Mouse (Mus musculus) ES-E14 (cell line): ENCODE results near the gene Pigl.

Experiments
- HCFC1 ChIP-seq: IDR thresholded peaks from 2 replicates; pipeline ENCODE4 v1.6.1; 2012; ENCODE audit warnings: low read length, inconsistent platforms, borderline replicate concordance; ENCODE audit not compliant: insufficient read depth
- MAFK ChIP-seq: IDR thresholded peaks from 2 replicates; pipeline ENCODE4 v1.6.1; 2014; ENCODE audit warnings: mild to moderate bottlenecking, low read depth, low read length, inconsistent platforms; ENCODE audit not compliant: insufficient read depth
- ZC3H11A ChIP-seq: IDR thresholded peaks from 2 replicates; pipeline ENCODE4 v1.6.1; 2012; ENCODE audit warnings: low read depth, mild to moderate bottlenecking, inconsistent platforms, low read length, borderline replicate concordance
- ZNF384 ChIP-seq: IDR thresholded peaks from 2 replicates; pipeline ENCODE4 v1.6.1; 2012; ENCODE audit warnings: low read depth, low read length, inconsistent platforms

GRCm38 (mm10) chr11:62558961-62559646 lies 100.8 kb downstream of the Pigl start:
- TF ChIP-seq MAFK, result no peak
- no peak for TF ChIP-seq ZC3H11A
- no peak for TF ChIP-seq ZNF384
- TF ChIP-seq HCFC1, result no peak
